ENCODE assay signal across 20 mouse cellular contexts in the genomic region with DNA sequence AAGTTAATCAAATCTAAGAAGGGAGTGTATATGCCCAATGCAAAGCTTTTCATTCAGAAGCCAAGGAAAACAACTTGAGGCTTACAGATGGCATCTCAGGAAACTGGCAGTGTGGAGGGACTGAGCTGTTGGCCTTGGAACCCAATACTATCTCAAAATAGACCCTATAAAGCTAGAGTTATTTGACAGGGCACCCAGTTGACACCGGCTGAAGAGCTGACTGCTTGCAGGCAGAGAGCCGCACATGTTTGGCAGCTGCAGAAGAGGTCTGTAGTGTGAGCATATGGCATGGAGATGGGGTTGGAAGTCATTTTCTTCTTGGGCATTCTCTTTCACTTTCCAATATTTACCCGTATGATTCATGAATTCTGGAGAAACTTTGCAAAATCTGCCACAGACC.
DNase-seq lines count a peak whose midpoint lies in the region; ATAC-seq and TF ChIP-seq lines count a peak whose summit lies in the region.
"Had no signal": no experiment of that assay in that cellular context is flagged by ENCODE, and none has a peak within 500 bp of the region (broad histone marks: within the 10 kb centered on the region; RNA-seq: fewer than 3 reads in every experiment).

No protein-coding gene starts in this region.

- intact Hi-C loops in heart, postnatal 36 days (cut with DNase I): no loop called here

- no peaks in the 10 kb centered on the region for H3K4me1 ChIP-seq in lung, postnatal 0 days (ENCODE audit: insufficient read depth, low read depth, low read length)

- no peak for TF ChIP-seq EP300 in lung, postnatal 0 days (IDR thresholded peaks at IDR 0.05)

- ATAC-seq in lung, postnatal 0 days: no peak
- ATAC-seq: hindbrain, embryonic 16.5 days; Patski had no signal

- H3K4me2 ChIP-seq in lung, postnatal 0 days (replicated peaks; ENCODE audit: low read depth, low read length): no peak overlapping the region
- H3K4me2 ChIP-seq: kidney, embryonic 15.5 days; midbrain, embryonic 12.5 days had no signal

- peak; percentile 37 to 53 for DNase-seq in cerebellum, postnatal 14 days
- DNase-seq in cerebellum, adult 11 months: no peak
- DNase-seq in heart, adult 11 months: peak; percentile 78
- no peak for DNase-seq in heart, postnatal 36 days
- peak; percentile 21 for DNase-seq in lung, postnatal 0 days (ENCODE audit: low spot score)
- no peak for DNase-seq in lung, postnatal 25 days (ENCODE audit: low spot score)
- DNase-seq in thymus, postnatal 25 days: no peak
- DNase-seq in adrenal gland, adult 2 months: no peak
- DNase-seq: adrenal gland, adult 8-10 months; cerebellum, adult 2 months; kidney, adult 11 months; lung, postnatal 14 days; thymus, adult 2 months had no signal

- no peak for TF ChIP-seq CTCF in lung, postnatal 0 days (IDR thresholded peaks at IDR 0.05)

- H3K27me3 ChIP-seq in lung, postnatal 0 days (replicated peaks; ENCODE audit: insufficient read depth, low read length): no peaks in the 10 kb centered on the region
- H3K27me3 ChIP-seq: kidney, embryonic 15.5 days; midbrain, embryonic 12.5 days; Patski had no signal

- H3K9ac ChIP-seq in lung, postnatal 0 days (replicated peaks; ENCODE audit: low read depth): no peak overlapping the region
- H3K9ac ChIP-seq: kidney, embryonic 15.5 days; midbrain, embryonic 12.5 days had no signal

- H3K27ac ChIP-seq in lung, postnatal 0 days (ENCODE audit: low read length): no peak overlapping the region
- H3K27ac ChIP-seq: forebrain, embryonic 10.5 days; hindbrain, embryonic 10.5 days; kidney, embryonic 15.5 days; midbrain, embryonic 12.5 days; stomach, postnatal 0 days had no signal

- no peaks in the 10 kb centered on the region for H3K9me3 ChIP-seq in lung, postnatal 0 days (ENCODE audit: low read length)
- H3K9me3 ChIP-seq: forebrain, embryonic 10.5 days; hindbrain, embryonic 10.5 days; kidney, embryonic 15.5 days; midbrain, embryonic 12.5 days had no signal

- 71% methylated on average over 3 of the region's 3 CpGs for WGBS in lung, postnatal 0 days

- no peak overlapping the region for H3K4me3 ChIP-seq in lung, postnatal 0 days (ENCODE audit: low read depth, low read length)
- H3K4me3 ChIP-seq: forebrain, embryonic 10.5 days; hindbrain, embryonic 10.5 days; kidney, embryonic 15.5 days; midbrain, embryonic 12.5 days had no signal

- H3K36me3 ChIP-seq in lung, postnatal 0 days (ENCODE audit: insufficient read depth, low read length): no peaks in the 10 kb centered on the region
- H3K36me3 ChIP-seq: forebrain, embryonic 10.5 days; hindbrain, embryonic 10.5 days; kidney, embryonic 15.5 days; midbrain, embryonic 12.5 days had no signal

Comparison
In these comparisons a context has a peak if more than half of its experiments do, and no peak if none do; other contexts are left out.
1. DNase-seq: peak in cerebellum, postnatal 14 days (2 of 2), heart, adult 11 months (single experiment) and lung, postnatal 0 days (single experiment); none in cerebellum, adult 11 months (single experiment), heart, postnatal 36 days (0 of 2), lung, postnatal 25 days (single experiment), thymus, postnatal 25 days (single experiment) and adrenal gland, adult 2 months (single experiment).